Mouse (Mus musculus): Measurements from ENCODE around the gene Zswim1.
A peak's percentile ranks its signal among the peaks of the same experiment; 100 is the strongest.

Zswim1 gene

DNA sequence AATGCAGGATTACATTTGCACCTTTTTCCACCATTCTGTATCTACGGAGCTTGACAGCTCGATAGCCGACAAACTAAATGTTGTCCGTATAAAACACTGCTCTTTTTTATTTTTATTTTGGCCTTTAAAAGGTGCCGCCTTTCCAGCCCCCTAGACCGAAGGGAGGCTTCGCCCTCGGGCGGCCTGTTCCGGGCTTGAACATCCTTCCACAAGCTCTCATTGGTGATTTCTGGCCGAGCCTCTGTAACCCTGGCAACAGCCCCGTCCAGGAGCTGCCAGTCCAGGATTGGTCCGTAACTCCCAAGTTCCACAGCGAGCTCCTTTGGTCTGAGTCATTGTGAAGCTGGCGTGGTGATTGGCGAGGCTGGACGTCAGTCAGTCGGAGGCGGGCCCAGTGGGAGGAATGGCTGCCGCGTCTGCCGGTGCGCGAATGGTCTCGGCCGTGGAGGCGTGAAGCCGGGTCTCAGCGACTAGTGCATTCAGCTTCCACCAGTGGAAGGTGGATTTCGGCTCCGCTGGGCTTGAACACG is at the start of gene Zswim1:
Zswim1 (plus strand) TSS at position 51 of the 530 bp plus-strand sequence.
- peak; percentile 100 for DNase-seq (ENCODE audit: low spot score)

DNA sequence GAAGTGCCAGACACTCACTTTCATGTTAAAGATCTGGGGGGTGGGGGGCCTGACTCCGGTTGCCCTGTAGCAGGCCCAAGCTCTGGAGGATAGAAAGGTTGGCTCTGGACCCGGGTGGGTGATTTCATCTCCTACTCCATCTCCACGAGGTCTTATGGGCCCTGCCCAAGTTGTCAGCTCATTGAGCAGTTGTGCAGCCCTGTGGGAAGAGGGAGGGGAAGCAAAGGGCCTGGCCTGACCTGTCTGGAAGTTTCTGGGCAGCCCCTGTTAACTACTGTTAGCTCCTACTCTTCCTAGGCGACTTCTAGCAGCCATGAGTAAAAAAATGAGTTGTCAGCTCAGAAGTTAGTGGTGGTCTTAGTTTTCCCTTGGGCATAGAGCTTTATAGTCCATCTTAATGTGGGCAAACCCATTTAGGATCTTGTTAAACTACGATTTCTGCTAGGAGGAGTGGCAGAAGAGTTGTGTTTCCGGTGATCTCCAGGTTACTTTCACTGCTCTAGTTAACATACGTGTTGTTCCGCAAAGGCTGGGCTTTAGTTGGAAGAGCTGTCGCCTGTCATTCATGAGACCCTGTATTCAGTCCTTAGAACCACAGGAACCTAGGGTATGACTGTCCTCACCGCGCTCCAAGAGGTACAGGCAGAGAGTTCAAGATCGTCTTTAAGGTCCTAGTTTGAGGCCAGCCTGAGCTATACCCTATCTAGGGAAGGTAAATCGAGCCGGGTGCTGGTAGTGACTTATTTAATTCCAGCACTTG is 49.1 kb upstream of the Zswim1 start:
- DNase-seq (ENCODE audit: low spot score) = no peak

GRCm38 (mm10) chr2:164773989-164774364 is 48.5 kb upstream of the Zswim1 start:
- DNase-seq (ENCODE audit: low spot score) = no peak

DNA sequence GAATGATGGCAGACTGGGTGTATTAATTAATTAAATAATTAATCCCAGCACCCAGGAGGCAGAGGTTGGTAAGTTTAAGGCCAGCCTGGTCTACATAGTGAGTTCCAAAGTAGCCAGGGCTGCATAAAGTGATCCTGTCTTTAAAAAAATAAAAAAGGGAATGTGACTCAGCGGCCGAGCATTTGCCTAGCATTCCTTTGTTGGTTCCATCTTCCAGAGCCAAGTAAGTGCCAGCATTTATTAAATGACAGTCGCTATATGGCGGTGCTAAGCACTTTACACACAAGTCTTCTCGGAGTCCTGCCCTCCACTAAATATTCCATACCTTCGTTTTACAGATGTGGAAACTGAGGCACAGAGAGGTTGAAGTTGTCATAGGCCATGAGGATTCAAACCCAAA is 46.4 kb upstream of the Zswim1 start:
- DNase-seq (ENCODE audit: low spot score) = no peak

- DNase-seq (ENCODE audit: low spot score) = no peak
Observed at GRCm38 (mm10) chr2:164776801-164777200, 45.7 kb upstream of the Zswim1 start.

DNA sequence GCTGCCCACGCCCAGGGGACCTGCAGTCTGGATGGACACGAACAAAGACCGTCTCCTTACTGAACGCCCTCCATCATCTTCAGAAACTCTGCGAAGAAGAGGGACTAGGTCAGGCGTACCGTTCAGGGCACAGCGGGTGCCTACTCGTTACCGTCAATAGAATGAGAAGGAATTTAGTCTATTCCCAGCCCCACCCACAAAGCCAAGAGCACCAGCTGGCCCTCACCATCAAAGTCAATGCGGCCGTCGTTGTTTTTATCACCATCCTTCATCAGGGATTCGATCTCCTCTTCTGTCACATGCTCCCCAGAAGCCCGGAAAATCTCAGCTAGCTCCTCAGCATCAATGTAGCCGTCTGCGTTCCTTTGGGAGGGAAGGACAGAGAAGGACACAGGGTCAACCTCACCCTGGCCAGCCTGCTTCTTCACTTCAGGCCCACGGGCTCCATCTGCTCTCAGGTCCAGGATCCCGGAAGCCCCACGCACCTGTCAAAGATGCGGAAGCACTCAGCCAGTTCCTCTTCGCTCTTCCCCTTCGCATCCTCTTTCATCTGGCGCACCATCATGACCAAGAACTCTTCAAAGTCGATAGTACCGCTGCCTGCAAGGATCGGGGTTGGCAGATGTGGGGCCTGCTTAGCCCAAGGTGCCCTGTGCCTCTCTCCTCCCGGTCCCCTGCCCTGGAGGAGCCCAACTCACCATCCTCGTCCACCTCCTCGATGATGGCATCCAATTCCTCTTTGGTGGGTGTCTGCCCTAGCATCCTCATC is 45.1 kb upstream of the Zswim1 start:
- no peak for DNase-seq (ENCODE audit: low spot score)

DNA sequence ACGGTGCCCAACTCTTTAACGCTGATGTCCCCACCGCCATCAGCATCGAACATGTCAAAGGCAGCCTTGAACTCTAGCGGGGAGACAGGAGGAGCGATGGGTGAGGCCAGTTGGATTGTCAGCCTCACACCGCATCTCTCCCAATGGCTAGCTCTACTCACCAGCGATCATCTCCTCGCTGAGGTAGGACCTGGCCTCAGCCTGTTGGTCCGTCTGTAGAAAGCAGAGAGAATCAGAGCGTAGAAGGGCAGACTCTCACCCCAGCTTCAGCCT is 44.5 kb upstream of the Zswim1 start:
- no peak for DNase-seq (ENCODE audit: low spot score)

DNA sequence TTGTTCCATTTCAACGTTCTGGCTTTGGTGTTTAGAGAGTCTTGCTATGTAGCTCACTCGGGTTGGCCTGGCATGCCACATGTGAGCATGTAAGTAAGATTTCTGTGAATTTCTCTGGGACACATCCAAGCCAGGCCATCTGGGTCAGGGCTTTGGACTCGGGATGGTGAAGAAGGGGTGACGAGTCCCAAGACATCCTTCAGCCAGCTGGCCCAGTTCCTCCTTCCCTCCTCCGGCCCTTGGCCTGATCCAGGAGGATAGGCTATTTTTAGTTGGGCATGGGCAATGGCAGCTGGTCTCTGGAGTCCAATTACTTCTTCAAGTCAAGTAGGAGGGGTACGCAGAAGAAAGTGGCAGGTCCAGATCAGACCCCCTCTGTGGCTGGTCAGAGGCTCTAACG is 43.7 kb upstream of the Zswim1 start:
- no peak for DNase-seq (ENCODE audit: low spot score)

DNA sequence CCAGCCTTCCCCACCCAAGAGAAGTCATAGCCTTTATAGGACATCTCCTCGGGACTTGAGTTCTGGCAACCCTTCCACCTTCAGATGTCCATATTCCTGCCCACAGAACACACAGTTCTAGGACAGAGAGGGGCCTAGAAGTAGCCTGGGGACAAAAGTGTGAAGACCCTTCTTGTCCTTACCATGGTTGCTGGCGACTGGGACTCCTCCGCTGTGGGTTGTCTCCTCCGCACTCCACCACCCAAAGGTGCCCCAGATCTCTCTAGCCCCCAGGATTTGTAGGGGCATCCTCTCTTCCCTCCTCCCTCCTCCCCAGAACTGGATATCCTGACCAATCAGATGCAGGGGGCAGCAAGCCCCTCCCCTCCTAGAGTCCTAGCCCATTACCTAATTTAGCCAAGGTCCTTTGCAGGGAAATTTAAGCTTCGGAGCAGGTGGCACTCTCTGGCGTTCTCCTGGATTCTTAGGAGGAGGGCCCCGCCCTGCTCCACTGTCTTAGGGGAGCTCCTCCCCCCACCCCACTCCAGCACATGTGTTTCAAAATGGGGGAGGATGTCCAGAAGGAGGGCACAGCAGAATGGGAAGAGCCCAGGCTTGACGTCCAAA is 42.9 kb upstream of the Zswim1 start, which contains the start of gene Tnnc2:
Tnnc2 (minus strand) TSS at position 487 of the 606 bp plus-strand sequence.
- DNase-seq (ENCODE audit: low spot score) = no peak

GRCm38 (mm10) chr2:164781876-164782275 is 40.6 kb upstream of the Zswim1 start:
- DNase-seq (ENCODE audit: low spot score) = no peak

- DNase-seq (ENCODE audit: low spot score) = no peak
Observed at GRCm38 (mm10) chr2:164783926-164784581, 38.4 kb upstream of the Zswim1 start.

- no peak for DNase-seq (ENCODE audit: low spot score)
Observed at GRCm38 (mm10) chr2:164784869-164785420, 37.5 kb upstream of the Zswim1 start.

DNA sequence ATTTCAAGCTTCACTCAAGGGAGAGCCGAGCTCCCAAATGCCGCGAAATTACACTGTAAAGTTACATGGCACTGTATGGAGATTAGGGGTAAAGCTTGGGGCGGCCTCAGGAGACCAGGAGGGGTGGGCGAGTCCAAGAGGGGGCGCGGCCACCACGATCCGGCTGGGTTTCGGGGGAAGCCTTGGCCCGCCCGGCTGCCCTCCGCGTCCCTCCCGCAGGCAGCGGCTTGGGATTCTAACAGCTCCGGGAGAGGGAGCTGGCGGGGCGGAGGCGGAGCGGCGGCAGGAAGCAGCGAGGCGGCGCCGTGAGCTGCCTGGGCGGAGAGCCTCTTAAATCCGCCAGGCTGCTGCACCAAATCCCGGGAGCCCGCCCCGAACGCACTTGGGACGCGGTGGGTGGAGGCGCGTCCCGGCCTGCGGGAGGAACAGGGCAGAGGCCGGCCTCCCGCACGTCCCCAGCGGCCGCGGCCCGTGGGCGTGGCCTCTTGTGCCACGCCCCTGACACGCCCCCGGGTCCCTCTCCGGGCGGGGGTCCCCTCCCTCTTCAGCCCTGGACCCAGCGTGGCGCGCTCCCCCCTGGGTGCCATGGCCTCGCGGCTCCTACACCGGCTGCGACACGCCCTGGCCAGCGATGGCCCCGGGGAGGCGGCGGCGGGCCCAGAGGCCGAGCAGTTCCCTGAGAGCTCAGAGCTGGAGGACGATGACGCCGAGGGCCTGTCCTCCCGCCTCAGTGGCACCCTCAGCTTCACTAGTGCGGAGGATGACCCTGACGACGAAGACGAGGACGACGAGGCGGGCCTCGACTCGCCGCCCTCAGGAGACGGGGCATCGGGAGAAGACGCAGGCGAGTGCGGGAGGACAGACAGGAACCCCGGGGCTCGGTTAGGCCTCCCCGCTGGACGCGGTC is 36.8 kb upstream of the Zswim1 start, which contains the start of gene Snx21:
Snx21 (plus strand) TSS at position 343 of the 907 bp plus-strand sequence.
- DNase-seq (ENCODE audit: low spot score) = peak; percentile 72

DNA sequence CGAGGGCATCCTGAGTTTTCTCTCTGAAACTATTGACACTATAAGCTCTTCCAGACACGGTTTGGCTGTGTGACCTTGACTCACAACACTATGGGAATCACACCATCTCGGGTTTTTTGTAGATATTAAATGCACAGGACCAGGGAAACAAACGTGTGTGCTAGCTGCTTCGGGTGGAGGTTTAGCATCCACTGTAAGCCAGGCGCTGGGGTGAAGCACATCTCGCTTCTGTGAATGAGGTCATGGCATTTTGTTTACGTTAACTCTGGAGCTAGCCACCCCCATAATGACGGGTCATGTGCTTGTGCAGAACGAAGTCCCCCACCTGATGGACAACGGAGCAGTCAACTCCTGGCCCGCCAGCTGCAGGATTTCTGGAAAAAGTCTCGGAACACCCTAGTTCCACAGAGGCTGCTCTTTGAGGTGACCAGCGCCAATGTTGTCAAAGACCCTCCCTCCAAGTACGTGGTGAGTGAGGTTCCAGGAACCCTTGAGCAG is 36.0 kb upstream of the Zswim1 start:
- no peak for DNase-seq (ENCODE audit: low spot score)

GRCm38 (mm10) chr2:164787032-164787431 is 35.5 kb upstream of the Zswim1 start:
- no peak for DNase-seq (ENCODE audit: low spot score)

- no peak for DNase-seq (ENCODE audit: low spot score)
Observed at GRCm38 (mm10) chr2:164787779-164788178, 34.7 kb upstream of the Zswim1 start.

DNA sequence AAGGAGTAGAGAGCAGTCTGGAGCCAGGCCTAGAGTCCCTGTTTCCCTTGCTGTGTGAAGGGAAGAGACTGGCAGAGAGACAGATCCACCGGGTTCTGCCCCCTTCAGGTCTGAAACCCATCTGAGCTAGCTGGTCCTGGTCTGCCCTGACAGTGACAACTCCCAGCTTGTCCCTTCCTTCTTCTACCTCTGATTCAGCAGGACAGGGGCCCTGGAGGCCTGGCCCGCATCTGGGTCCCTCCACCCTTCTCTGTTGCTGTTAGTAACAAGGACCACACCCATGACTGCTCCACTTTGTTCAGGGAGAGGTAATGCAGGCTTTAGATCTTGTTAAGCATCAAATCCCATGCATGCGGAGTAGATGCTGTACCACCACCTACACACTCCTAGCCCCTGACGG is 34.1 kb upstream of the Zswim1 start:
- DNase-seq (ENCODE audit: low spot score) = no peak

GRCm38 (mm10) chr2:164790451-164790850 is 32.0 kb upstream of the Zswim1 start:
- DNase-seq (ENCODE audit: low spot score) = no peak

DNA sequence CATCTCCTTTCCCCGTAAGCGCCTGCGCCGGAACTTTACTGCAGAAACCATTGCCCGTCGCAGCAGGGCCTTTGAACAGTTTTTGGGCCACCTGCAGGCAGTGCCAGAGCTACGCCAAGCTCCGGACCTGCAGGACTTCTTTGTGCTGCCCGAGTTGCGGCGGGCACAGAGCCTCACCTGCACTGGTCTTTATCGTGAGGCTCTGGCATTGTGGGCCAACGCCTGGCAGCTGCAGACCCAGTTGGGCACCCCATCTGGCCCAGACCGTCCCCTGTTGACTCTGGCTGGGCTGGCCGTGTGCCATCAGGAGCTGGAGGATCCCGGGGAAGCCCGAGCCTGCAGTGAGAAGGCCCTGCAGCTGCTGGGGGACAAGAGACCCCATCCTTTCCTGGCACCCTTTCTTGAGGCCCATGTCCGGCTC is 30.6 kb upstream of the Zswim1 start:
- no peak for DNase-seq (ENCODE audit: low spot score)

DNA sequence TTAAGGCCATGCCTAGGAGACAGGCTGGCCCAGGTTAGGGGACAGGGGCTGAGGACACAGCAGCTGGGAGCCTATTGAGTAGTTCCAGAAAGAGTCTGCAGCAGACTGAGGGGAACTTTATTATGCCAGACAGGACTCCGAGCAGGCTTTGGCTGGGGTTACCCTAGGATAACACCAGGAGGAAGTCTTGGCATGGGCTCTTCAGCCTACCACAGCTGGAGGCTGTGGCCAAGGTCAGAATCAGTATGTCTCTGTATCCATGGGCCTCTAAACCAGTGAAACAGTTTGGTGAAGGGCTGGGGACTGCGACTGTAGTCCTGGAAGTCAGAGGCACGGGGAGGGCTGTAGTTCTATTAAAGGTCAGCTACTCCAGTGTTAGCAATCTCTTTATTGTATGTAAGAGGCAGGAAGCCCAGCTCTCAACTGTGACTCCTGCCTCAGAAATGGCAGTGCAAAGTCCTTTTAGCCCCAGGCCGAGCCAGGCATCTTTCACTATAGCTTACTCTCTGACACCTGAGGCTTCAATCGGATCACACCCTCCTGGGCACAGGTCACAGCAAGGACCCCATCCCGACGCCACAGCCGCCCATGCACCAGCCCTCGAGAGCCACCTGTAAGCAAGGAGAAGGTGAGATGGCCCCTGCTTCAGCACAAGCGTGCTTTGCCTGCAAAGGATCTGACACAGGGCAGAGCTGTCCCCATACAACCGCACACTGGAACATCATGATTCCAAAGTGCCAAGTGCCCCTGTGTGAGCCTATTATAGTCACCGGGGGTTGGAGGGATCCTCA is 29.9 kb upstream of the Zswim1 start:
- DNase-seq (ENCODE audit: low spot score) = no peak
